Mouse (Mus musculus) CD4-positive helper T cell, adult 2 months (primary cell): ENCODE data around the gene Ppp6r2.

Experiments used
- DNase-seq: peaks from one replicate; pipeline ENCODE4 v3.0.0-alpha.2; 2012; ENCODE audit warnings: low read depth, missing footprints, low spot score

Ppp6r2 gene

DNA sequence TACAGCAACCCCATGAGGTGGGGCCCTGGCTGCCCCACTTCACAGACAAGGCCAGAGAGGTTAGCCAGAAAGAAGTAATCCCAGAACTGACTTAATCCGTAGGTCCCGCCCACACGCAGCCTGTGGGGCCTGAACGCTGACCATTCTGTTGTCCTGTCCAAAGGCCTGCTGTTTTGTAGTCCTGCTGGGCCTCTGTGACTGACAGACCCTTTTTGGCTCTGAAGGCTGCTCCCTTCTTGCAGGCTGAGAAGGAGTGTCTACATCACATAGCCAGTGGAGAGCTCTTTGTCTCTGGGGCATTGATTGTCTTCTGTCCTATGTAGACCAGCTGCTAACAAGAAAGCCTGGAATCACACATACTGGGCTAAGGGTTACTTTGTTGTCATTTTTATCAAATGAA lies 44.0 kb downstream of the Ppp6r2 start:
- no peak for DNase-seq

DNA sequence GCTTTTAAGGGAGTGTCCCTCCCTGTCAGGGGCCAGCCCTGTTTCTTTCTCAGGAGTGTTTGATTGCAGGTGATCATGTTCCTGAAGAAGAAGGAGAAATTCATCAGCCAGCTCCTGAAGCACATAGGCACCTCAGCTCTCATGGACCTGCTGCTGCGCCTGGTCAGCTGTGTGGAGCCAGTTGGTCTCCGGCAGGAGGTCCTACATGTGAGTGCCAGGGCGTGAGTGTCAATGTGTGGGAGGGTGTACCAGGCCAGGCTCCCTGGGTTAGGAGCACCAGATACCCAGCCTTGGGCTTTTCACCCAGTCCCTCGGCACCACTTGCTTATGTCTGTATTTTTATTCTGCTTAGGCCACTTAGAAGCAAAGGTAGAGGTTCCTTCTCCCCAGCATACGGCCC lies 47.6 kb downstream of the Ppp6r2 start:
- DNase-seq = no peak

DNA sequence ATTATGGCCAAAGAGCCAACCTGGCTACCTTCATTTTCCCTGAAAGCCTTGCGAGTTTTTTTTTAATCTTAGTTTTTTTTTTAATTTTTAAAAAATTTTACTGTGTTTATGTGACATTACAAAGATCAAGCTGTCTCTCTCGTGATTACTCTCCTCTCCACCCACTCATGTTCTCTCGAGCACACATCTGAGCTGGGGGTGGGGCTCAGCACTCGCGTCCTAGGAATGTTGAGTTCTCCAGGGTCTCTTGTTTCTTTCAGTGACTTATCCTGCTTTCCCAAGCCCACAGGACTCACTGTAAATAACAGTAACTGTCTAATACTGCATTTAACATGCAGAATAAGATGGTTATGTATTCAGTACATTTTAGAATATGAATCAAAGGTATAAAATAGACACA lies 53.1 kb downstream of the Ppp6r2 start:
- DNase-seq = no peak

DNA sequence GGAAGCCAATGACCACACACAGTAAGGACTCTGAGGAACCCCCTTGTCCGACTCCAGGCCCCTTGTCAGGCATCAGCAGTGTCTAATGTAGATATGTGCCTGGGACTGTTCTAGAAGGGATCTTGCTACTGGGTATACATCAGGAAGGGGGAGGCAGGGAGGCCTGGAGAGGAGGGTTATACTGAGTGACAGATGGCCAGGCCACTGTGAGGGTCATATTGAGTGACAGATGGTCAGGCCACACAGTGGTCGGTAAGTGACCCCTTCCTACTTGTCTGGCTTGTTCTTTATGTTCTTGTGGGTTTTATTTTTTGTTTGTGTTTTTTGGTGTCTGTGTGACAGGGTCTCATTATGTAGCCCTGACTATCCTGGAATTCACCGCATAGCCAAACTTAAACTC lies 64.1 kb downstream of the Ppp6r2 start:
- DNase-seq = no peak

GRCm38 (mm10) chr15:89277366-89277765 lies 66.0 kb downstream of the Ppp6r2 start:
- DNase-seq = no peak

GRCm38 (mm10) chr15:89282546-89282945 lies 71.2 kb downstream of the Ppp6r2 start:
- DNase-seq = peak; percentile 83

- no peak for DNase-seq
These were observed 72.7 kb downstream of the Ppp6r2 start for GRCm38 (mm10) chr15:89284094-89284493.

GRCm38 (mm10) chr15:89285004-89285403 lies 73.7 kb downstream of the Ppp6r2 start:
- DNase-seq = no peak

DNA sequence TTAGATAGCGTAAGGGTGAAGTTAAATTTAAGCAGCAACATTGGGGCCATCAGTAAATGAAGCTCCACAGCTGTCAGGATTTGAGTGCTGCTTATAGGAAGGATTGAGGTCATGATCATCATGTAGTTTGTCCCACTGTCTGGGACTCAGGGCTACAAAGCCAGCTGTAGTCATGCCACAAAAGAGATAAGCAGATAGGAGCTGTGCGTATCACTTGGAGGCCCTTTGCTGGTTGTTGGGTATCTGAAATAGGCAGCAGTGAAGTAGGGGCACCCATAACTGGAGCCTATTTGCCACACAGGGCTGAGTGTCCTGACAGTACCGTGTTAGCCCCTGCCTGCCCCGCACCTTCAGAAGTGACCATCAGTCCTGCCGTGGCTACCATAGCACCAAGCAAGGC lies 74.1 kb downstream of the Ppp6r2 start:
- no peak for DNase-seq

- DNase-seq = no peak
These were observed 74.8 kb downstream of the Ppp6r2 start for GRCm38 (mm10) chr15:89286114-89286513.

- DNase-seq = no peak
These were observed 75.2 kb downstream of the Ppp6r2 start for GRCm38 (mm10) chr15:89286582-89286981.

- no peak for DNase-seq
These were observed 76.9 kb downstream of the Ppp6r2 start for GRCm38 (mm10) chr15:89288227-89288767.

GRCm38 (mm10) chr15:89289455-89289854 lies 78.1 kb downstream of the Ppp6r2 start:
- no peak for DNase-seq

DNA sequence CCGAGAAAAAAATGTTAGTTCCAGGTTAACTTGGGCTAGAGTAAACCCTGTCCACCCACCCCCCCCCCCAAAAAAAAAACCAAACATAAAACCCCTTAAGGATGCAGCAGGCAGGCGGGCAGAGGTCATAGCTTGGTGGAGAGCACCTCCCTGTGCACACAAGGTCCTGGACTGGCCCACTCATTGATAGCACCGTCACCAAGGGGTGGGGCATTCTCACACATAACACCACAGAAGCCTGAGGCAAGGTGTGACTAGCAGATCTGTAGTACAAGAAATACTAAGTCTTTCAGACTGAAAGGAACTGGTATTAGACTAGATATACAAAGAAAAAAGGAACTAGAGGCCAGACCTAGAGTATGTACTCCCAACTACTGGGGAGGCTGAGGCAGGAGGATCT lies 80.2 kb downstream of the Ppp6r2 start:
- DNase-seq = no peak

DNA sequence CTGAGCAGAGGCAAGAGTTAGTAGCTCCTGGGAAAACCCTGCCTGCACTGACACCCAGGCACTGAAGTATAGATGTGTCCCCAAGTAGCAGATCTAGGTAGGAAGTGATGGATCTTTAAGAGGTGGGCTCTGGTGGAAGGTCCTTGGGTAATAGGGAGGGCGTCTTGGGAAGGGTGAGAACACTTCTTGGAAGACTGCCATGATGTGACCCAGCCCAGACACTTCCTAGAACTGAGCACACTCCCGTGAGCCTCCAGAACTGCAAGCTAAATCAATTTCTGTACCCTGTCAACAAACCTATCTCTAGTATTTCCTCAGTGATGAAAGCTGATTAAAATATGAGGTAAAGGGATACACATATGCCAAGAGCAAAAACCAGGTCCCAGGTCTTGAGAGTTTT lies 81.4 kb downstream of the Ppp6r2 start:
- no peak for DNase-seq

- no peak for DNase-seq
These were observed 82.4 kb downstream of the Ppp6r2 start for GRCm38 (mm10) chr15:89293778-89294177.

DNA sequence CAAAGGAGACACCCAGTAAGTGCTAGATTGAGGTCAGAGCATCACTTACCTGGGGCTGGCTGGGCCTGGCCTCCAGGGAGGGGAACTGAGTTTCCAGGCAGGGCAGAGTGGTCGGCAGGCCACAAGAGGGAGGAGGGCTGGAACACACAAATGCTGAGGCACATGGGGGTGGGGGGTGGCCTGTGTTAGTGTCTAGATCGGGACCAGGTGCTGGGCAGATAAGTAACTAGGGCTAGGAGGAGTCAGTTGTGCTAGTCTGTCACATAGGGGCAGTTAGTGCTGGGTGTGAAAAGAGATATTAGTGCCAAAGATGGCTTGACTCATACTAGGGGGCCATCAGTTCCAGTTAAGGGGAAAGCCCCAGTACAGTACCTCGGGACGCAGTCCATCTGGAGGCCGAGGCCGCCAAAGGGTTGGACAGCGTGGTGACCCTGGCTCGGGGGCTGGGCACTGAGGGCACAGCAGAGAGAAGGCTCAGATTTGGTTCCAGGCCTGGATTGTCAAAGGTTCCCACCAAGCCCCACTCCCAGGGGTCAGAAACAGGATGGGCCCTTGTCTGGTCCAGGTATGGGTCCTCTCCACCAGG lies 84.3 kb downstream of the Ppp6r2 start:
- DNase-seq = no peak

DNA sequence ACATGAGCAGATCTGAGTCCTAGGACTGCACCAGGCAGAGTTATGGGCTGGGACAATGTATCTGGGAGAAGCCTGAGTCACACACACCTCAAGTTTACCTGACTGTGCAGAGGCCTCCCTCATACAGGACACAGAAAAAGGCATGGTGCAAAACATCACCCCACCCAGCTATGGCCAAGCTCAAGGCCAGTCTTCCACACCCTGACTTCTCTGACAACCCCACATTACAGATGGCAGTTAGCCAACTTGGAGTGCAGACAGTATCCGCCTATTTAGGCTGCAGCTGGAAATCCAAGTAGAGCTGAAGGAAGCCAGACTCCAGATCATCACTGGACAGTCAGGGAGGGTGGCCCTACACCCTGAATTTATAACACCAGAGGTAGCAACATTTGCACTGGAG lies 85.1 kb downstream of the Ppp6r2 start:
- DNase-seq = no peak

DNA sequence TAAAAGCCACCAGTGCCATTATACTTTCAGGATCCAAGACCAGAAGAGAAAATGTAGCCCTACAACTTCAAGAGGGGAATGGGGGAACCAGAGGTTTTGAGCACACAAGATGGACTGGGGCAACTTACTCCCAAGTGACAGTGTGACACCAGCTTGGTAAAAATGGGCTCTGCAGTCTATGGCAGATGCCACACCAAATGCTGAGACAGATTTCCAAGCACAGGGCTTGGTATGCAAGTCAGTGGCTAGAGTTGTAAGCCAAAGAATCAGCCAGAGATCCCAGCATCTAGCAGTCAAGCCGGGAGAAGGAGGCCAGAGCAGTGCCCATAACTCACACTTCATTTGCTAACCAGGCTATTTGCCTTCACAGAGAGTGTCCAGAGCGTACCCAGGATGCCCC lies 86.3 kb downstream of the Ppp6r2 start:
- no peak for DNase-seq

DNA sequence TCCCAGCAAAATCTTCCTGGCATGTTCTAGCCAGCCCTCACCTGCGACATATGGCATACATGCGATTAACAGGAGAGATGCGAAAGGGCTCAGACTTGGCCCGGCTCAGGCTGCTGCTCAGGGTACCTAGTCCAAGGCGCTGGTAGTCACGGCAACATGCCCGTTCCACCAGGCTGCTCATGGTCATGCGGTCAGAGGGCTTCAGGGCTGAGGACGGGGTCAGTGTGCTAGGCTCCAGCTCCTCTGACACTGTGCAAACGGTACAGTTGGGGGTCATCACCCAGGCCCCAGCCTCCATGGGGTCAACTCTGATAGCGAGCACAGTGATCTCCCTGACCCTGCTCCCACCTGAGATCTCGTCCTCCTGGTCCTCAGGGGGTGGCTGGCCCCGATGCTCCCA lies 88.8 kb downstream of the Ppp6r2 start:
- DNase-seq = no peak

- DNase-seq = no peak
These were observed 89.2 kb downstream of the Ppp6r2 start for GRCm38 (mm10) chr15:89300600-89300999.

GRCm38 (mm10) chr15:89305966-89306365 lies 94.6 kb downstream of the Ppp6r2 start:
- no peak for DNase-seq

GRCm38 (mm10) chr15:89307461-89307860 lies 96.1 kb downstream of the Ppp6r2 start:
- no peak for DNase-seq
